Mouse (Mus musculus): Measurements from ENCODE around the gene Cldn14.
"Not testable (repeated sequence)": the region's sequence is repeated elsewhere in the genome, so short reads cannot be mapped to it uniquely, and the experiment has no call there.

Cldn14 gene

DNA sequence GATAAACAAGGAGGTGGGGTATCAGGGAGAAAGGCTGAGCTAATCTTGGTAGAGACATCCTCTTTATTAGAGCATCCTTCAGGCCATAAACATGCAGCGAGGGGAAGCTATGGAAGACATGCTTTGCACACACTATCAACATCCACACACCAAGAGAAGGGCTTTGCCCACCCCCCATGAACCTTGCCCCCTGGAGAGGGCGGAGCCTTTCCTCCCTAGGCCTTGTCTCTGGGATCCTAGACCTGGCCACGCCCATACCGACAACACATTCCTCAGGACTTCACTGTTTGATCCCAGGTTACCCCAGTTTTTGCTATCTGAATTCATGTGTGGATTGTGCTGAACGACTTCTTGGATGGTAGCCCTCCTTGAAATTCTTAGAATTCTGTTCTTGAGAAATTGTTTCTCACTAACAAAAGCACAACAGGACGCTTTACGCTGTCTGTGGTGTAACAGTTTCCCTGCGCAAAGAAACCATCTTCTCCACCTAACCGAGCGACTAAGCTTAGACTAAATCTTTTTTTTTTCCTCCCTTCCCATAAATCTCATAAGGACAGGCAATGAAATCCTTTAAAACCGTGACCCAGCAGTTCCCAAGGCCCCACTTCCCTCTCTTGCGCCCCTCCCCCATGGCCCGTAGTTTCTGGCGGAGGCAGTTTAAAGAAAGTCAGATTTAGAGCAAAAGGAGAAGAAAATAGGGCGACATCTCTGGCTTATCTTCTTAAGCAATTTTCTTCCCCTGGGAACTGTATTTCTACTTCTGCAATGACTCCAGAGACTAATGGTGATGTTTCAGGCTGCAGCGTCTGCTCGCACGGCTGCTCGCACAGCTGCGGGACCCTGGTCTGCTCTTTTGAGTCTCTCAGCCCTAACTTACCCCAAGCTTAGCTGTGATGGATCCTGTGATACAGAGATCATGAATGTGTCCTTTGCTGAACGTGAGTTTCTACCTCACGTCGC, 1.7 kb downstream of the Cldn14 start:
- DNase-seq: no peak

DNA sequence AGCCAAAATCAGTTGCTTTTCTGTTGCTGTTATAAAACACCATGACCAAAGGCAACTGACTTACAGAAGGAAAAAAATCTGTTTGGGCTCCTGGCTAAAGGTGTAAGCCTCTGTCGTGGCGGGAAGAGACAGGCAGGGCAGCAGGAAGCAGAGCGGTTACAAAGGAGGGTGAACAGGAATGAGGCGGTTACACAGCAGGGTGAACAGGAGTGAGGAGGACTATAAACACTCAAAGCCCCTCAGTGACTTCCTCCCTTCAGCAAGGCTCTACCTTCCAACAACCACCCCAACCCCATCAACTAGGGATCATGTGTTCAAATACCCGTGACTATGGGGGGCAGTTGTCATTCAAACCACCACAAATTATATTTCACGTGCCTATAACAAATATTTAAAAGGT, 5.2 kb downstream of the Cldn14 start:
- DNase-seq: no peak

DNA sequence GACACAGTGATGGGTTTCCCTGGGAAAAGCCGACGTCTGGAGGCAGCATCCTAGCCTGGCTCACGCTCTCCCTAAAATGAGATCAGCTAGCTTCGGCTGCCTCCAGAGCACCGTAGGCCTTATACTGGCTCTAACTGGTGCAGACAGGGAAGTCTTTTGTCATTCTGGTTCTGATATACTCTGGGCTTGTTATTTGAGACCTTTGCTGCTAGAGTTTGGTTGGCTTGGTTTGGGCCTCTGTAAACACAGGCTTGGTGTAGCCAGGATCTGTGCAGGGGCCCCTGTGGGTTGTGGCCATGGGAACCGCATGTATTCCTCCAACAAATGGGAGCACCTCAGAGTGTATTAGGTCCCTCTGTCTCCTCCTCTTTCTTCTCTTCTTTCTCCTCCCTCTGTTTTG, 7.3 kb downstream of the Cldn14 start:
- no peak for DNase-seq

DNA sequence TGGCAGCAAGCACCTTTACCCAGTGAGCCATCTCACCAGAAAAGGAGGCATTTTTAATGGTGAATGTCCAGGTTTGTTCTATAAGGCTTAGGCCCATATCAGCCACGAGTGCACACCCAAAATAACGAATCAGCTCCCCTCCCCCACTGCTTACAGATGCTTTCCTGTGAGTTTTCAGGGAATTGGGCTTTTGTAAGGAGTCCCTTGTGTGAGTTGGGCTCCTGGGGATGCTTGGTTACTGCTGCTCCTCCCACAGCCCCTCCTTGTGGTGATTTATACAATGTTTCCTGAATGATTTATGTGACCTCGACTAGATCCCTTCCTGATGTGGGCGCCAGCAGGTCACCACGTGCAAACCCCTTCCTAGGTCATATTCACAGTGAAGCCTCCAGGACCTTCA, 9.7 kb downstream of the Cldn14 start:
- DNase-seq: no peak

DNA sequence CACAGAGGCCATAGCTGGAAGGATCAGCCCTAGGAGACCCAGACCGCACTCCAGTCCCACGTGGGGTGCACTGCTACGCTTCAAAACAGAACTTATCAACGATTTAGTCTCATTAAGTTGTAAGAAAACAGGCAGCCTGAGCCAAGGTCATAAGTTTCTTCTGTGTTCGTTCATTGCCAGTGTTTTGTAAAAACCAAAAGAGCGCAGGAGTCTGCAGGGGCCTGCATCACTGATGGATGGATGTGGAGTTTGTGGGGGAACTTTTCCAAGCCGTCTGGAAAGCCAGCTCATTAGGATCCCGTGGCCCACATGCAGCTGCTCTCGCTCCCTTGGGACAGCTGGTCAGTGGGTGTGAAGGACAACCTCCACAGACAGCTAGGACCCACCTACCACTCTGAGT, 25.1 kb downstream of the Cldn14 start:
- DNase-seq: no peak

DNA sequence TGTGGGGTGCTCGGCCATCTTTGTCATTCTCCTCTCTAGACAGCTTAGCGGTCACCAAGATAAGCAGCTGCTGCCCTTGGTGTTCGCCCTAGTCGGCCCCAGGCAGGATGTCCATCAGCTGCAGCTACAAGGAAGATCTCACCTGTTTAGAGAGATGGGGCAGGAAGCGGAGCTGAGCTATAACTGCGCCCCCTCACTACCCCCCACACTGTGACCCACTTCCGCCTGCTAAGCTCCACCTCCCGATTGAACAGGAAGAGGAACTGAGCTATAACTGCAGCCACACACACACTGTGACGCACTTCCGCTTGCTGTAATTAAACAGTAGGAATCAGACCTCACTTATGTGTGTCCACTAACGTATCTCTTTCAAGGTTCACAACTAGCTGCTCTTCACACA, 26.3 kb downstream of the Cldn14 start:
- DNase-seq: no peak

DNA sequence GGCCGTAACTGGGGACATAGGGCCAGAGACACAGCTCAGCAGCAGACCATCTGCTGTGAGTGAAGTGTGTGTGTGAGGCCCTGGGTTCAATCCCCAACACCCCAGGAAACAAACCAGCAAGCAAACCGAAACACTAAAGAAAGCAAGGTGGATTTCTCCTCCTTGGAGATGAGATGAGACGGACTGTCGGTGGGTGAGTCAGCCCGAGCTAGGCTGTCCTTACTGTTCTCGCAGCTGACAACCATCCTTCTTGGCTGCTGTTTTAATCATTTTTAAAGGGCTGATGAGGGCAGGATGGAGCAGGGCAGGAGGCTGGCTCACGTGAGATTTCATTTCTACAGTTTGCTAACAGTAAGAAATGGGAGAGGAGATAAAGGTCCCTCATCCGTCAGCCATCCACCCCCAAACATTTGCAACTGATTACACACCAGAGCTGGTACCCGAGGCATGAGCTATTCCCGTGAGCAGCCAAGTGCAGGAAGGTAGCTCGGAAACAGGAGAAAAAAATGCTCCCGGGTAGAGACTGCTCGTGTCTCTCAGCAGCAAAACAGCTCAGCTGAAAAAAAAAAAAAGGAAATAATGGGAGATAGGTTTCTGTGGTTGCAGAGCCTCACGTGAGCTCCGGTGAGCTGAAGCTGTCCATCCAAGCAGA, 27.3 kb downstream of the Cldn14 start:
- DNase-seq: no peak

DNA sequence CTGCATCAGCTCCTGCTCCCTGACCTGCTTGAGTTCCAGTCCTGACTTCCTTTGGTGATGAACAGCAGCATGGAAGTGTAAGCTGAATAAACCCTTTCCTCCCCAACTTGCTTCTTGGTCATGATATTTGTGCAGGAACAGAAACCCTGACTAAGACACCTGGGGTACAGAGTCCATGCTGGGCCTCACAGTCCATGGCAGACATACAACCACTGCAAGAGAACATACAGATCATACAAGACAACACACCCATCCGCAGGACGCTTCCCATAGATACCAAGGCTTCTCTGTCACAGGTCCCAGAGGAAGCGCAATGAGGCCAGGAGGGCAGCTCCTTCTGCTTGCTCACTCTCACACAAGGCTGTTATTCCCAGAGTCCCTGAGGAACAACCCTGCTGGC, 28.3 kb downstream of the Cldn14 start:
- DNase-seq: not testable (repeated sequence)

DNA sequence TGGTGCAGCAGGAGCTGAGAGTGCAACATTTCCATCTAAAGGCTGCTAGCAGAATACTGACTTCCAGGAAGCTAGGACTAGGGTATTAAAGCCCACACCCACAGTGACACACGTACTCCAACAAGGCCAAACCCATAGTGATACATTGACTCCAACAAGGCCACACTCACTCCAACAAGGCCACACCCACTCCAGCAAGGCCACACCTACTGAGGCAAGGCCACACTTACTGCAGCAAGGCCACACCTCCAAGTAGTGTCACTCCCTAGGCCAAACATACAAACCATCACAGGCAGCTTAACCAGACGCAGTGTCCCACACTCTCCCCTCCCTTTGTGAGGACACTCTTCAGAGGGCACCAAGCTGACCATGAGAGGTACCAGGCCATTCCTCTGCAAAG, 29.3 kb downstream of the Cldn14 start:
- DNase-seq: no peak

DNA sequence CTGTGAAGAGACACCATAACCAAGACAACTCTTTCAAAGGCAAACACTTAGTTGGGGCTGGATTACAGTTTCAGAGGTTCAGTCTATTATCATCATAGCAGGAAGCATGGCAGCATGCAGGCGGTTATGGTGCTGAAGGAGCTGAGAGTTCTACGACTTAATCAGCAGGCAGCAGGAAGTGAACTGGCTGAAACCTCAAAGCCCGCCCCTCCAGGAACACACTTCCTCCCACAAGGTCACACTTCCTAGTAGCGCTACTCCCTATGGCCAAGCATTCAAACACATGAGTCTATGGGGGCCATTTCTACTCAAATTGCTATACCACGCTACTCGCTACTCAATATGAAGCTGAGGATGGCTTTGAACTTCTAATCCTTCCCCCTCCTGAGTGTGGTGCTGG, 31.1 kb downstream of the Cldn14 start:
- no peak for DNase-seq

DNA sequence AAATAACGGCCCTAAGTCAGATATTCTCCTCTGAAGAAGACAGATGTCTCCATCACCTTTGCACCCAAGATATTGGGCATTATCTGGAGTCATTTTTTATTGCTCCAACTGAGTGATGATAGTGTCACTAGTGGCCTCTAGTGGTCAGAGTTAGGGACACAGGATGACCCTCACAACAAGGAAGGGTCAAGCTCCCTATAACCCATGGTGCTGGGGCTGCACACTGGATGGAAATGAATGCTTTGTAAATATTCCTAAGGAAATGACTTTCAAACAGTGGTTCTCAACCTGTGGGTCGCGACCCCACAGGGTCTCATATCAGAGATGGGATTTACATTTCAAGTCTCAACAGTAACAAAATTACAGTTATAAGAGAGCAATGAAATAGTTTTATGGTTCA, 31.7 kb downstream of the Cldn14 start:
- peak; percentile 37 for DNase-seq

DNA sequence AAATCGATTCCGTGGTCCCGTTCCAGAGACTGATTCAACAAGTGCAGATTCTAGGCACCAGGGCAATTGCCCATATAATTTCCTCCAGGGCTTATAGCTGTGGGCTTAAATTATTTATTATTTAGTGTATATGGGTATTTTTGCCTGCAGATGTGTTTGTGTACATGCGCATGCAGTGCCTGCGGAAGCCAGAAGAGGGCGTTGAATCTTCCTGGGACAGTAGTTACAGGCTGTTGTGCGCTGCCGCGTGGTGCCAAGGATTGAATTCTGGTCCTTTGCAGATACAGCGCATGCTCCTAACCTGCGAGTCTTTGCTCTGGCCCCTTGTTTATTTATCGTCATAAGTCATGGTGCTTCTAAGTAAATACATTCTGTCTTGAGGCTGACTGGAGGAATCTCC, 33.2 kb downstream of the Cldn14 start:
- DNase-seq: no peak

DNA sequence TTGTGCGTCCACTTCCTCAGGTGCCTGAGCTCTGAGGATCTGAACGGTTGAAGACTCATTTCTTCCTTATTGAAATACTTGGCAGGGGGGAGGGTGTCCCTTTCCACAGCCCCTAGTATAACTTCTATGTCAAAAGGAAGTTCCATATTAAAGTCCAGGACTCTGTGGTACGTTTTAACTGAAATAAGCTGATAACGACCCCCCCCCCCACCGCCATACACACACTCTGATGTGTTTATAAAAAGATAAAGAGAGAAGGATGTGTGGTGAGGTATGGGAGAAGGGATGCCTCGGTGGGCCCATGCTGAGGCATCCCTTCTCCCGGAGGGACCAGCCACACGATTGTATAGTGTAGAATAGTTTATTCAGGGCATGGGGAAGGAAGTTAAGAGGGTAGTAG, 34.4 kb downstream of the Cldn14 start:
- no peak for DNase-seq

DNA sequence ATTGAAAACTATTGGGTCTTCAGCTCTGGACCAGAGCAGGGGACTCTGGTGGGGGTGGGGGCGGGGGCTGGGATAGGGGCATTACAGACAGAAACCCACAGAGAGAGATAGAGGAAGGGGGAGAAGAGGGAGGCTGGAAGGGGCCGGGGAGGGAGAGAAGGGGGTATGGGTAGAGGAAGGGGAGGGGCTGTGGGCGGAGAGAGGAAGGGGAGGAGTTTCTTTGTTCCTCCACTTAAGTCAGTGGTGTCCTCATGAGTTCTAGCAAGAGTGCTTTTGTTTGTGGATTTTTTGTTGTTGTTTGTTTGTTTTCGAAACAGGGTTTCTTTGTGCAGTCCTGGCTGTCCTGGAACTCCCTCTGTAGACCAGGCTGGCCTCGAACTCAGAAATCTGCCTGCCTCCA, 35.1 kb downstream of the Cldn14 start:
- peak; percentile 17 for DNase-seq

DNA sequence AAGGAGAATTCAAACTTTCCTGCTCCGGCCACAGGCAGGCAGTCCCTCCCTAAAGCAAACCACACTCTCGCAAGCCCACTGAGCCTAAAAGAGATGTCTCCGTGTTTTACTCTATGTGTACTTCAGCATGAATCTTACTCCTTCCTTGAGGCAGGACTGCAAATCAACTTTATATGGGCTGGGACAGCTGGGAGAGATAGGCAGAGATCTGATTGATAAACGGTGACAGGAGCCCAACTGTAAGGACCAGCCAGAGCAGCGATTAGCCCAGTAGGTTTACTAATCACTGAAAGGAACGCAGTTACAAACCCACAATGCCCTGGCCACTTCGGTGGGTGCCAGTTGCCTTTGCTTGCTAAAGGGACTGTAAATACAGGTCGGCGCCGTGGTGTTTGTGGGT, 35.5 kb downstream of the Cldn14 start:
- DNase-seq: no peak

DNA sequence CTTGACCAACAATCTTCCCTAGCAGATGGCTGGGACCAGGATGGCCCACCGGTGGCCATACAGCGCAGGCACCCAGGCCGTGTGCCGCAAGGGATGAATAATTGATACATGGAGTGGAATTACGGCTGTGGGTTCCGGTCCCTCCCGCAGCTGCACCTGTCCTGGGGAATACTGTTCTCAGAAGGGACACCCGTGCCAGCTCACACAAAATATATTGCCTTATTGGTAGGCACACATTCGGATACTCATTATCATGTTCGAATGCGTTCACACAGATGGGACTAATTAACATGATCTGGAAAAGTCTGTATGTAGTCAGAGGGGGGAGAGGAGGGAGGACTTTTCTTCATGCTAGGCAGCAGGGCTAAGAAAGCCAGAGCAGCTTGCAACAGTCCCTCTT, 37.6 kb downstream of the Cldn14 start:
- DNase-seq: no peak

DNA sequence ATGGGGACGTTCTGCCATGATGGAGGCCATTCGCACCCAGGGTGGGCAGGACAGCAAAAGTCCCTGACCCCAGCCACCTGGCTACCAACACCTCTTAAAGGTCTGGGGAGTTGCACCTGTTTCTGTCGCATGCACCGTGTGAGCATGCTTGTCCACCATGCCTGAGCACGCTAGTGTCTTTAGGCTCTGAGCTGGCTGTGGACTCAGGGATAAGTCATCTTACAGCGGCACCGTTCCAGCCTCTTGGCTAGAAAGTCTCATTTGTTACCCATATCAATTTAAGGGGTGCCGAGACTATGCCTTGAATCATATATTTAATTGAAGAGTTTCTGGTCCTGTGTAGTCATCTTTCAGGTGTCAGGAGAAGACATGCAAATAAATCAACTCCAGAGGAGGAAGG, 40.7 kb downstream of the Cldn14 start:
- DNase-seq: no peak

DNA sequence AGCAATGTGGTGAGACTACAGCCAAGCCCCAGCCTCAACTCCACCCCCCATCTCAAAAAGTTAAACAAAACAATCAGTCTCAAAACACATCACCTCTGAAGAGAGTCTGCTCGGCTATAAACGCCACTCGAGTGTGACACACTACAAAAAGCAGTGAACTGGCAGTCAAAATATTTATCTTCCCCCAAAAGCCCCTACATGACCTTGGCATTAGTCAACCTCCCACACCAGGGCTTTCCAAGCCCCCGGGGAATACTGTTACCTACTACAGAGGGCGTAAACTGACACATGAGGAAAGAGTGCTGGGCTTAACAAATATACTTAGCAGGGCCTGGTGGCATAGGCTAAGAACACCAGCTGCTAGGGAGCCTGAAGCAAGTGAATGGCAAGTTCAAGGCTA, 46.4 kb downstream of the Cldn14 start:
- no peak for DNase-seq

DNA sequence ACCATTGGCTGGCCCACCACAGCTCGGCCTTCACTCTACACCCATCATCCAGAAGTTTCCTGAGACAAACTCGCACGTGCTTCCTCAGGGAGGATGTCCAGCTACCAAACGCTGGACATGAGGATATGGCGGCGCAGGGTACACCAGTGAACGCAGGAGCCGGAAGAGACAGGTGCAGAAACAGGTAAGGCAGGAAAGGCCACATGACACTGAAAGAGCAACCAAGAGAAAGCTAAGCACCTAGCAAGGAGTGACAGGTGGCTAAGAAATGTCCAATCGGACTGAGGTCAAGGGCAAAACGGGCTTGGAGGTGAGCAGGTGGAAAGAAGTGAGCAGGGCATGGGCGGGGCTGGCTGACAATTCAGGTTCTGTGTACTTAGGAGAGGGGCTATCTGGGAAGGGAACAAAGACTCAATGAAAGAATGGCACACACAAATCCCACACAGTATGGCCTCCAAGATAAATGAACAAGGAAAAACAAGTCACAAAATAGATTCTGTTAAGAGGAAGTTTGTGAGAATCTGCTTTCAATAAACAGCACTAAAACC, 47.5 kb downstream of the Cldn14 start:
- no peak for DNase-seq

DNA sequence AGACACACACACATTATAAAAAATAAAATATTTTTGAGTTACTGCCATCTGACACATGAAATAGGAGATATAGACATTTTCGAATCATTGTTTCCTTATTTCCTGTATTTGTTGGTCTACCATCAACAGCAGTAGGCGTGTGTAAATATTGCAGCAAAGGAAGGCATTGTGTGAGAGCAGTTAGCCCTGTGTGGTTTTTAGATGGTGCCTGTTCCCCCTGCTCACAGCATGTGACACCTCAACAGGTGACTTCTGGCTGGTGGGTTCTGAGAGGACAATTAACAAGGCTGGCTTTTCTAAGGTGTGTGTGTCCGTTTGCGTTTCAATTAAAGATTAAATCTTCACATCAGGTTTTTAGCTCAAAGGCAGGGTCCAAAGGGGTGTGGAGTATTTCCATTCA, 48.1 kb downstream of the Cldn14 start:
- no peak for DNase-seq

DNA sequence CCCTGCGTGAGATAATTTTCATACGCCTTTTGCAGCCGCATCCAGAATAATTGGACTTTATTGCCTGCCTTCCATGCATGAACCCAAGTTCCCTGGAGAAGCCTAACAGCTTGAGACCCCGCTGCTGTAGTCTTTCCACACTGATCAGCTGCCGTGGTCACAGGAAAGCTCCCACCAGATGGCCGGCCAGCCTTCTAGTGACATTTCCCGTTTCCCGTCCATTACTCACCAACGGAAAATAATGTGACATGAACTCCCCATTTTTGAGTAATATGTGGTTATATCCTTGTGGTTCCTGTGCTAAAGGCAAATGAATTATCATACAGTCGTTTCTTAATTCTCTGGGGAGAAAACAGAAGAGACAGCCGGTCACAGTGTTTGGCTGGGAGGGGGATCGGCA, 51.2 kb downstream of the Cldn14 start:
- no peak for DNase-seq

DNA sequence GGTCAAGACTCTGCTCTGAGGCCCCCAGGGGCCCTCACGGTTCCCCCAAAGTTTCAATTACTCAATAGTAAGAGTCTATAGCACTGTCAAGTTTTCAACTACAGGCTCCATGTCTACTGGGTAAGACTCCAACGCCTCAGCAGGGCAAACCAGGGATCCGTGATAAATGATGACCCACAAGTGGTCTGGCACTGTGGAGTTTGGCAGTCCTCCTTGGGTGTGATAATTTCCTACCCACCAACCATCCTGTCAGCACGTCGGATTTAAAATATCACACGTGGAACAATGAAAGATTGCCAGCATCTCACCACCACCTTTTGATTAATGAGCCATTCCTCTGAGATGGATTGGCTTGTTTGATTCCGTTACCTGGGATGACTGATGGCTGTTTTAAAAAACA, 51.7 kb downstream of the Cldn14 start:
- DNase-seq: no peak

DNA sequence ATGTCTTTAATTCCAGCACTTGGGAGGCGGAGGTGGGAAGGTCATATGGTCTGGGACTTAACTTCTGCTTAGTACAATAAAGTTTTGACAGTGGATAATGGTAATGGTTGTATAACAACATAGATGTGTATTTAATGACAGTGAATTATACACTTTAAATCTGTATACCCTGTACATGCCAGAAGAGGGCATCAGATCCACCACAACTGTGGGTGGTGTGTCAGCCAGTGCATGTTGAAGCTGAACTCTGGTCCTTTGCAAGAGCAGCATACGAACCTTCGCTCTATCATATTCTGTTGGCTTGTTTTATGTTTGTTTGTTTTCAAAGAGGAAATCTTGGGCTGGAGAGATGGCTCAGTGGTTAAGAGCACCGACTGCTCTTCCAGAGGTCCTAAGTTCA, 61.2 kb downstream of the Cldn14 start:
- DNase-seq: no peak

DNA sequence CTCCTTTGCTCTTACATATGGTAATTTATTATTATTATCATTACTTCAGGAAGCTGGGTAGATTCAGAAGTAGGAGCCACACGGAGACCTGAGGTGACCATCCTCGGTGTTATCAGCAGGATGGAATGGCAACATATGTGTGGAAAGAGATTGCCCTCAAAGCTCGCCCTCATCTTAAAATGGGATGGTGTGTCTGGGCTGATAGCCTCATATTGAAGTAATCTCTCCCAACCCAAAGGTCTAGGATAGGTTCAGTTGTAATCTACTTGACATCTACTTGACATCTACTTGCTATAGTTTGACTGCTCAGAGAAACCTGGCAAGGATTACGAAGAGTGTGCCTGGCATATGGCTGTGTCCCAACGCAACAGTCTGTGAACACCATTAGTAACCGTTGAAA, 64.3 kb downstream of the Cldn14 start:
- DNase-seq: no peak
